Mouse (Mus musculus) adrenal gland, adult 8-10 months (tissue): ENCODE results near the gene Lypd6b. TPM values are rescaled to one million over a fixed set of nuclear protein-coding genes. Genes with fewer than 3 reads are reported as not detected.

Source experiments
- DNase-seq: peaks from one replicate; pipeline ENCODE4 v3.0.0; 2022
- total RNA-seq, 4 experiments: library from RNA; stranded (reverse); gene quantifications; 2 replicates each; pipeline ENCODE4 v1.2.4; 2022

Gene Lypd6b
- total RNA-seq, result under 1 TPM in 3 of 4 experiments, not detected in 1; 0.24 to 0.52 (median 0.24) TPM

DNA sequence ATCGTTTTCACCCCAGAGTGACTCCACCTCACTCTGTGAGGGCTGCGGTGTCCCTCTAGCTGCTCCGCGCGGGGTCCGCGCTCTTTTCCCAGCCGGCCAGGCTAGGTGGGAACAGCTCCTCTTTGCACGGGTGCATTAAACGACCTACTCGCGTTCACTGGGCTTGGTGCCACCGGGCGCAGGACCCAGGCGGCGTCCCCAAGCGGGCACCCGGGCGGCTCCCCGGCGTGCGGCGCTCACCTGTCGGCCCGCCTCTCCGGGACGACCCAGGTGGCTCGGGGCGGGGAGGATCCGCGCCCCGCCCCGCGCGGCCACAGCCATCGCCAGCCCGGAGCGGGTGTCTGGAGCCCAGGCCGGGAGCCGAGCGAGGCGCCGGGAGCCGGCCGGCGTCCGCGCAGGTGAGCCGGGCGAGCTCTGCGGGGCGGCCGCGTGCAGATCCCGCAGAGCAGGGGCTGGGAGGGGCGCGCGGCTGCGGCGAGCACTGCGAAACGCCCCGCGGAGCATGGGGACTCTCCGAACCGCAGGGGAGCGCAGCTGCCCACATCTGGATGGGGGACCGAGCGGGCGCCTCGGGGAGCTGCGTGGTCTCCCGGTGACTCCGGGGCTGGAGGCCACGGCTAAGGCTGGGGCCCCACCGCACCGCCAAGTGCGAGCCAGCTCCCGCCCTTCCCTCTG lies at the start of gene Lypd6b:
Lypd6b (plus strand) TSS at position 313 of the 675 bp plus-strand sequence.
- no peak for DNase-seq

DNA sequence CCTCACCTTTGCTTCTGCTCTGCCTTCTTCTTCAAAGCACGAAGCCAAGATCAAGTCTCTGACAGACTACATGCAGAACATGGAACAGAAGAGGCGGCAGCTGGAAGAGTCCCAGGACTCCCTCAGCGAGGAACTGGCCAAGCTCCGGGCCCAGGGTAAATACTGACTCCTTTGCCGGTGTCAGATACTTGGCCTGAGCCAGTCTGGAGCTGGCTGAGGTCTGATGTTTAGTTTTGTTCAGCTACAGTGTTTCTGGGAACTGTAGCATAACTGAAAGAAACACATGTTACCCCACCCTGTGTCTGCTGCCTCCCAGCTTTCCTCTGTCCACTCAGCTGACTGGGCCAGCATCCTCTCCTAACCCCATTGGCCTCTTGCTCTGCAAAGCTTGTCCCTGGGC lies 48.4 kb upstream of the Lypd6b start:
- DNase-seq, result no peak

DNA sequence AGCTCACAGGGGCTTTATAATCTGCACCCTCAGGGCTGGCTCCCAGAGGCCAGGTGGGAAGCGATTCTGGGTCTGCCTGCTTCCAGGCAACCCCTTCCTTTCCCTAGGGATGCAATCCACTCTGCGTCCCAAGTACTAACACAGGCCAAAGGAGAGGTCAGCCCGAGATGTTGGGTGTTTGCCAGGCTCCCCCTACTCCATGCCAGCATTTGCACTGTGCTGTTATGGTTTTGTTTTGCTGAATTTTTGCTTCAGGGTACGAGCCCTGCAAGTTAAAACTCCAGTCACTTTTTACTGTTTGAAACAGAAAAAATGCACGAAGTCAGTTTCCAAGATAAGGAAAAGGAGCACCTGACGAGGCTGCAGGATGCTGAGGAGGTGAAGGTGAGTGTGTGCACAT lies 46.5 kb upstream of the Lypd6b start:
- no peak for DNase-seq

DNA sequence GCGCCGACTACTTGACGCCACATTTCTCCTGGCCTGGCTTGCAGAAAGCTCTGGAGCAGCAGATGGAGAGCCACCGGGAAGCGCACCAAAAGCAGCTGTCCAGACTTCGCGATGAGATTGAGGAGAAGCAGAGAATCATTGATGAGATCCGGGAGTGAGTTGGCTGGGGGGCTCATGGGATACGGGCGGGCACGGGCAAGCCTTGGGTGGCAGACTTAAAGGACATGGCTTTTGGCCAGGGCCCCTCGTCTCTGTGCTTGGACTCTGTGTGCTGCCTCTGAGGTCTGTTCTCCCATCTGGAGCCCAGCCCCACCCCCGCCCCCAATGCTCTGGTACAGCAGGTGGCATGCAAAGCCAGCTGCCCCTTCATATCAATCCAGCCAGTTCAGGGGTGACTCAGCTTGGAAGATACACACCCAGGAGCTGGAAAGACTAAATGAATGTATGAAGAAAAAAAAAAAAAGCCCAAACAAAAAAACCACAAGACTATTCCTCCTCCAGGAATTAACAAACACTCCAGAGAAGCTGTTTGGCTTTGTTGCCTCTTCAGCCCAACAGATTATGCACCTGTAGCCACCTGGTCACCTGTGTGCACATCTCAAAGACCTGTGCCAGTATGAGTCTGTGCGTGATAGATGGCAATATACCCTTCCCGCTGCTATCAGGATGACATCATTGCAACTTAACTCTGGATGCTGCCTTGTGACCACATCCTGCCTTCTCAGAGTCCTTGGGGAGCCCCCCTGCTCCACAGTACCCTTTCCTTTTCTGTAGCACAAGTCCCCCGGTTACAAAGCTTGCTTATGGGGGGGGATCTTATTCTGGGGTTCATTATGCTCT lies 45.4 kb upstream of the Lypd6b start:
- DNase-seq, result no peak

DNA sequence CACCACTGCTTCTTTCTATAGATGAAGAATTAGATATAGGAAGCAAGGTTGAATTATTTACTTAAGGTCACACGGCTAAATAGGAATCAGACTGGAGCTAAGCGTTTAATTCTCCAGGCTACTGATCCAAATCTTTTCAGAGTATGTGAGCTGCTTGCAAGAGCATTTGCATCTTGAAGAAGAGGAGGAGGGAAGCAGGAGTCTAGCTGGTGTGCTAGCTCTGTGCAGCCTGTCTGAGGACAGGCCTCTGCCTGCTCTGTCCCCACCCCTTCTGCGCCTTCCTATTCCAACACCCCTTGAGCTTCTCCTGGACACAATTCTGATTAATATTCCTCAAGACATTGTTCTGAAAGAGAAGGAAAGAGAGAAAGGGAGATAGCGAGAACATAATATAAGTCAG lies 44.6 kb upstream of the Lypd6b start:
- no peak for DNase-seq

DNA sequence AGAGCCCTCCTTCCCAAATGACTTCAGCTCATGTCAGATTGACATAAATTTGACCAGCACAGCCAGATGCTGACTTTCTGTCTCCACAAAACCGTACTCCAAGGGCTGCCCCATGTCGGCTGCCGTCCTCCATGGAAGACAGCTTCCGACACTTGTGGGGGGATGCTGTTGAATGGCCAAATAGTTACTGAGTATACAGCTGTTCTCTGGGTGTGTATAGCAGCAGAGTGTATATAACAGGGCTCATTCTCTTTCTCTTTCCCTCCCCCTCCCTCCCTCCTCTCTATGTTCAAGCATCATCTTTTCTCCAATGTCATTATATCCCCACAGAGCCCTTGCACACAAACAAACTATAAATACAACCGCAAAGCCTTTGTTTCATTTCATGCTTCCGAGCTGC lies 43.7 kb upstream of the Lypd6b start:
- no peak for DNase-seq

DNA sequence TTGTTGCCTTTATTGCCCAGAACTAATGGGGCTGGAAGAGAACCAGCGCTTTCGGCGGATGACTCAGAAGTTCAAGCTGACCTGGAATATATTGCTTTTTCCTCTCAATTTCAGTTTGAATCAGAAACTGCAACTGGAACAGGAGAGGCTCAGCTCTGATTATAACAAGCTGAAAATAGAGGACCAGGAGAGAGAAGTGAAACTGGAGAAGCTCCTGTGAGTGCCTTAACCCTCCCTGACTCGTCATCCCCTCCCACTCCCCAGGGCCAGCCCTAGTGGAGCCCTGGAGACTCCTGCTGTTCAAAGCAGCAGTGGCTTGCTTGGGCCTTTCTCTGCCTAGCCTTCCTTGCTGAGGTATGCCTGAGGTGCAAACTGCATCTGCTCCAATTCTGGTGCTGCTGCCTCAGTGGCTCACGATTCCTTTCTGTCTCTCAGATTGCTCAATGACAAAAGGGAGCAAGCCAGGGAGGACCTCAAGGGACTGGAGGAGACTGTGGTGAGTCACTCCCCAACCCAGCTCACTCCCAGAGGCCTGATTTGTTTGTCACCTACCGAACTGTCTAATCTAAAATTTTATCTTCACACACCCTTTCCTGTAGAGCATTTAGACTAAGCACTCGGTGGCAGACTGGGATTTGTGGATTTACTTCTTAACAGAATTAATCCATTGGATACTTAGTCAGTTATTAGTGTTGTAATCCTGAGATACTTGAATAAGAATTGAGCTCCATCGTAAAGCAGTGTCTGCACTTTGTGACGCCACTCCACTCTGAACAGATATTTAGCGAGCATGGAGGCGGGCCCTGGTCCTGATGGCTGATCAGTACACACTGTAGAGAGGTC lies 43.0 kb upstream of the Lypd6b start:
- DNase-seq, result no peak

DNA sequence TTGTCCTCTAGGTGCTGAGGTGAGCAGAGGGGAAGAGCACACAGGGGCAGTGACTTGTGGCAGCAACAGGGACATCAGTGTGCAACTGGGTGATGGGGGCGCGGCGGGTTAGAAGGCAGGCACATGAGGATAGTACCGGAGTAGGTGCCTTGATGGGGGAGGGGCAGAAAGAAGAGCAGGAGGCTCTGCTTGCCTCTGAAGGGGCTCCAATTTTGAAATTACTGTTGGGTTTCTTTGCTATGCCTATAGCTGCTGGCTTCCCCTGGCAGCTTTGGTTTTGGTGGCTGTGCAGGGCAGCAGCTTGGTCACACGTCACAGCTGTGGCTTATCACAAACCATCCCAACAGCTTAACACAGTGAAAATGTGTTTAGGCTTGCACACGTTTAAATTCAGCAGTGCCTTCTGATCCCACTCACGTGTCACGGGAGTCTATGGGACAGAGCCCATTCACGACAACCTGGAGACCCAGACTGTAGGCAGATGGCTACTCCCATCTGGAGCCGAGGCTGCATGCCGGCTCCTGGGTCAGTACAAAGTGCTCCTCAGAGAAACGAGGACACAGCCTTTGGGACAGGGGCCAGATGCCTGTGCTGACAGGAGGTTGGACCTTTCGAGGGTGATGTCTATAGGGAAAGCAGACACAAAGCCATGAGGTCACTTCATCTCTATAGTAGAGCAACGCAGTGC lies 42.2 kb upstream of the Lypd6b start:
- DNase-seq, result no peak

DNA sequence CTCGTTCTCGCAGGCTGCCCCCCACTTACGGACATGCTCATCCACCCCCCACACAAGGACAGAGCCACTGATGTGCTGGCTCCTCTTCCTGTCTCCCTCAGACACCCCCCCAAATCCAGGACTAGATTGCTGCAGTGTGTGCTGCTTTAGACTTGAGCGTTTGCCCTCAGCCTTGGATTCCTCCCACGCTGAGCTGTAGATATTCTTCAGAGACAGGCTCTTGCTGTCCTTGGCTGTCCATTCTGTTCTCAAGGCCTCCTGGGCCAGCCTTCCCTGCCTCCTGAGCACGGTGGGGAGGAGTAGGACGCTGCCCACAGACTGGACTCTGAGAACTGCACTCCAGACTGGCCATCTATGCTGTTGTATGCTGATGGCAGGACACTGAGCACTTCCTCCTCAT lies 40.5 kb upstream of the Lypd6b start:
- peak; percentile 74 for DNase-seq

DNA sequence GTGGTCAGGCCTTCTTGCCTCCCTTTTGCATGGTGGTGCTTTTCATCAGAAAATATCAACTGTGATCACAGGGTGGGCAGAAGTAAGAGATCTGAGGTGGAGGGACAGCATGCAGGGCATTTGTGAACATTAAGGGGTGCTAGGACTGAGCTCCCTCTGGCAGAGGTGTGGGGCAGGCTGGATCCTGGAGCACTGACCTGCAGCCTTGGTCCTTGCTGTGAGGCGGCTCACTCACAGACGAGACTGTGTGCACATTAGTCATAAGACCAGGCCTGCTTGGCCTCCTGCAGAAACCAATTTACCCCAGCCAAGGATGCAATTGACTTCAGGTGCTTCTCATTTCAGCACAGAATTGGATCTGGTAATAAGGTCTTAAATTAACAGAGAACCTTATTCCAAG lies 39.8 kb upstream of the Lypd6b start:
- no peak for DNase-seq

DNA sequence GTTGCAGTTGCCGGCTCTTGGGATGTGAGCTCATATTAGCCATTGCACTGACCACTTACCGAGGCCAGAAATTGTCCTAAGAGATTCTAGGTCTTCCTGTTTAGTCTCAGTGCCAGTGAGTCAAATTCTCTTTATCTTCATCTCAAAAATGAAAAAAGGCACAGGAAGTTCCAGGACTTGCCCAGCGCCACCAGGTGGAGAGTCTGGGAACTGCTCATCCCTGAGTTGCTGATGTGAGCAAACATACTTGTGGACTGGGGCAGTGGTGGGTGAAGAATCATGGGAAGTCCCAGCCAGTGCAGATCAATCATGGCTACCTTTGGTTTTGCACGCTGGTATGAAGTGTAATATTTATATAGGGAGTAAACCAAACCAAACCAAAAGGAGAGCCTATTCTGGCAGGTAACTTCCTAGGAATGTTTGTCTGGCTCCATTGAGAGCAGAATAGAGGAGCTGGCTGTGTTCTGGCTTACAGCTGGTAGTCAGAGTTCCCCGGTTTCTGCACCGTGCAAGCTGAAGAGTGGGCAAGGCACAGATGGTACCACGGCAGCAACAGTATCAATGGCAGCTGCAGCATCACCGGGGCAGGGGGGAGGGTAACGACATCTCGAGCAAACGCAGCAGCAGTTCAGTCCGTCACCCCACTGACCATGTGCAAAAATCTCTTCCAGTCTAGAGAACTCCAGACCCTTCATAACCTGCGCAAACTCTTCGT lies 38.7 kb upstream of the Lypd6b start:
- no peak for DNase-seq

DNA sequence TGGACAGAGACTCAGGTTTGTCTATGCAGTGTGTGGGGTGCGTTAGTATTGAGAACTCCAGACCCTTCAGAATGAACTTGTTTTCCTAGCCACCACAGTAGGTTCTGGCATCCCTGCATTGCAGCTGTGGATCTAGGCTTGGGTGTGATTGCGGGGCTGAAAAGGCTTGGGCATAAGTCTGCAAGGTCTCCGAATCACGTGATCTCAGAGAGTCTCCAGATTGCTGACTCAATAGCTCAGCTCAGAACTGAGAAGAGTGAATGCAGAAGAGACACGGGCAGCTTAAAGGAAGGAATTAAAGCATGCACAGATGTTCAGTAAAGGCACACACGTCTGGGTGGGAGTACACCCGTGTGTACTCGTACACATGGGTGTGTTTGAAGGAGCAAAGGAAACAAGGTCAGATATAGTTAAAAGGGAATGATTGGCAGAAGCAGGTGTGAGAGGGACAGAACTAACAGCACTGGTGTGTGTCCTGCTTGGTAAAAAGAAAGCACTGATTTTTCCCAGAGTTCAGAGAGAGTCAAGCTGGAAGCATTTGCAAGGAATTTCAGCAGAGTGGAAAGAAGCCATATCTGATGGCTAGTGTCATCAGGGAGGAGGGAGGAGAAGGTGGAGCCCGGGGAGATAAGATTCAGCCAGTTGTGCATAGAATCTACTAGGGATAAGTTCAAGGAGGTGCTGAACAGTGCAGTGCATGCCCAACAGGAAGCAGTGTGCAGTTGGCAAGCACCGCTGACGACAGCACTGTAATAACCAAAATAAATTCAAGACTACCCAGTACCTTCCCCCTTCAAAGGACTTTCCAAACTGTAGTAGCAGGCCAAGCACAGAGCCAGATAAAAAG lies 37.5 kb upstream of the Lypd6b start:
- no peak for DNase-seq

DNA sequence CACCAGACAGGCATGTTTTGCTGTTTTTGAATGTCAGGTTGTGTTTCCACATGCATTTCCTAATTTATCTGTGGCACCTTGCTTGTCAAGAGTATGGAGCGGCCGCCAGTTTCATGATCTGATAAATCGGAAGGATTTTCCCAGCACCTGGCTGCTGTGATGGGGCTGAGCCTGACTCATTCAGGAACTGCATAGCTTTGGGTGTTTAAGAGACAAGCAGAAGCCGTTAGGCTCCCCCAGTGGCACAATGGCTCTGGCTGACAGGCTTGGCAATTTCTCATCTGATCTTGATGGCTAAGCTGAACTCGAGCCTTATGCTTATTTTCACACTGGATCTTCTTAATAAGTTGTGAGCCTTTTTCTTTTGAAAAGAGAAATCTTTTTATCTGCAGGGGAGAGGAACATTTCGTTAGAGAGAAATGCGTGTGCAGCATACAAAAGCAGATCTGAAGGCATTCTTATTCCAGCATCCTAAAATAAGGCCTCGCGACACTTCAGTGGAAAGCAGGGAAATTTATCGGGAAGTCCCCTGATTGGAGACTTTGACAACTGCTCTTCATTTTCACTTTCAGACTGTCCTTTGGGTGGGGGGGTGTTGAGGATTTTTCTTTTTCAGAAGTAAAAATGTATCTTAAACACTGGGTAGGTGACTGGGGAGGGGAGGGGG lies 35.8 kb upstream of the Lypd6b start:
- no peak for DNase-seq

DNA sequence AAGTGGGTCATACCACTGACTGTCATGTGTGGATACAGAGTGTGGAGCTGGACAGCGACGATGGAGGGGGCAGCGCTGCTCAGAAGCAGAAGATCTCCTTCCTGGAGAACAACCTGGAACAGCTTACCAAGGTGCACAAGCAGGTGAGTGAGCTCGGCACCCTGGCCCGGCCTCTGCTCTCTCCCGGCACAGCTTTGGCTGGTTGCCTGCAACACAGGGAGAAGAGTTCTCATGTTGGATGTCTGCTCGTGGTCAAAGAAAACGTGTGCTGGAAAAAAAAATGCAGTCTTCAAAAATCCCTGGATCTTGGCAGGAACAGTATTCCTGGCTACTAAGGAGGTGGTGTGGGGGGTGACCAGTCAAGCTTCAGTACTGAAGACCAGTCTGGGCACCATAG lies 35.3 kb upstream of the Lypd6b start:
- DNase-seq, result no peak

DNA sequence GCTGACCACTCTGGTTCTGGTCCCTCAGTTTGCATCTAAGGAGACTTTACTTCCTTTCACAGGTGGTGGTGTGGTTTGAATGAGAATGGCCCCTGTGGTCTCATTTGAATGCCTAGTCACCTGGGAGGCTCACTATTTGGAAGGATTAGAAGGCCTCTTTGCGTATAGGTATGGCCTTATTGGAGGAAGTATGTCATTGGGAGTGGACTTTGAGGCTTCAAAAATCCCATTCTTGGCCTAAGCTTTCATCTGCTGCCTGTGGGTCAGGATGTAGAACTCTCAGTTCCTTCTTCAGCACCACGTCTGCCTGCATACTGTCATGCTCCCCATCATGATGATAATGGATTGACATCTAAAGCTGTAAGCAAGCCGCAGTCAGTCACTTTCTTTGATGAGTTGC lies 34.4 kb upstream of the Lypd6b start:
- DNase-seq, result no peak

DNA sequence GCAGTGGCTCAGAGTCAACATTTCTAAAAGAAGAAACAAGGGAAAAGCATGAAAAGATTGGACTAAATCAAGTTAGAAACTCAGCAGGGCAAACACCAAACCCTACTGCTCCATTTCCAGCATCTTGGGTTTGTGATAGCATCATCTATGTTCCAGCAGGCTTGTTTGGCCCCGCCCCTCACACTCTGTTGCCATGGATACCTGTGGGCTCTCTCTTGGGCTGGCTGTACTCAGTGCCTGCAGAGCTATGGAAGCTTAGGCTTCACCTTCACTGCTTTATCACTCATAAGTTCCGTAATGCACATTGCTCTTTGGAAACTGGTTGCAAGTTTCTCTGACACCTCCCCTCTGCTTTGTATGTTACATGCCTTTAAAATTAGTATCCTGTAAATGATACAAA lies 32.4 kb upstream of the Lypd6b start:
- no peak for DNase-seq

DNA sequence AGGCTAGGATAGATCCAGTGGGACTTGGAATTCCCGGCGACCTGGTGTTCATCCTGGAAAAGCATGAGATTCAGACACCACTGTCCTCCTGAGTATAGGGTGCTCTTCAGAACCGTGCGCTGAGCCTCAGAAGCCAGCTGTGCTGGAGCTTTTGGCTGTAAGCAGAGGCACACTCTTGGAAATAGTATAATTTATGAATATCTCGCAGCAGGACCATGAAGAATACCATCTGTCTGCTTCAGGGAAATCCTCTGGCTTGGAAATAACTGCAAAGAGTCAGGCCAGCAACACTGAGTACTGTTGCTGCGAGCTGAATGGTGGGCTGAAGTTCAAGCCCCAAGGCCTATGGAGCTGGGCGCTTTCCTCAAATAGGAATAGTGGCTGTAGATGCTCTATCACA lies 29.9 kb upstream of the Lypd6b start:
- no peak for DNase-seq

DNA sequence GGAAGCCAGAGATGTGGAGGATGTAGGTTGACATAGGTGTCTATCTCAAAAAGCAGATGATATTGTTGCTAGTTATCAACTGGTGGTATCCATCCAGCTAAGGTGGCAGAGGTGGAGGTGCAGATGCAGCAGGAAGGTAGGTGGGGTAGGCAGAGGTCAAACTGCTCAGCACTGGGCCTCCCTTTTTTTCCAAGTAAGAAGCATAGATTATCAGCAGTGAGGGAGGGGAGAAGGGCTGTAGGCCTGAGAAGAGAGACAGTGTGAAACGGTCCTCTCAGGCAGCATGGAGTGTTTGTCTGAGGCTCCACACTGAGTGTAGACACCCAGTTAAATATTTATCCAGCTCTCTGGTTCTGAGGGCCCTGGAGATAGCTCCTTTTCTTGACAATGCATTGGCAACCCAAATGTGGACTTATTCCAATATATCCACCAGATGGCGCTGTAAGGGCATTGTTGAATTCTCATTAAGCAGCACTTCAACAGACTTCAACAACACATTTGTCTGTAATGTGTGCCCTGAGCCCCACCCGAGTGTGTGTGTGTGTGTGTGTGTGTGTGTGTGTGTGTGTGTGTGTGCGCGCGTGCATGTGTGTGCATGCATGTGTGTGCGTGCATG lies 23.0 kb upstream of the Lypd6b start:
- no peak for DNase-seq

DNA sequence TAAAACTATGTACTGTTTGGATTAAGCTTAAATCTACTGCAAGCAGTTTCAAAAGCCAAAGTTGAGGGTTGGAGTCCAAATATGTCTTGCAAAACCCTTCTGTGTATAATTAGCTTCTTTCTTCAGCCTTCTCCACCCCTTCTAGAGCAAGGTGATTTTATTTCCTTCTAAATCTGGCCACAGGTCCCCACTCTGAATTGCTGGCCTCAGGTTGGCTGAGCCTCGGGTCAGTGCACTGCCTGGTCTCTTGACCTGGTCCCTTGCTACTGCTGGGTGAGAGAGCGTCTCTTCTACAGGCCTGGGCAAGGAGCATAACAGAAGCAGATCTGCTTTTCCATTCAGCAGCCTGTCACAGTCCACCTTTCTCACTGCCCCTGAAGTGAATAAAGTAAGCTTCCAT lies 18.6 kb upstream of the Lypd6b start:
- DNase-seq, result no peak

DNA sequence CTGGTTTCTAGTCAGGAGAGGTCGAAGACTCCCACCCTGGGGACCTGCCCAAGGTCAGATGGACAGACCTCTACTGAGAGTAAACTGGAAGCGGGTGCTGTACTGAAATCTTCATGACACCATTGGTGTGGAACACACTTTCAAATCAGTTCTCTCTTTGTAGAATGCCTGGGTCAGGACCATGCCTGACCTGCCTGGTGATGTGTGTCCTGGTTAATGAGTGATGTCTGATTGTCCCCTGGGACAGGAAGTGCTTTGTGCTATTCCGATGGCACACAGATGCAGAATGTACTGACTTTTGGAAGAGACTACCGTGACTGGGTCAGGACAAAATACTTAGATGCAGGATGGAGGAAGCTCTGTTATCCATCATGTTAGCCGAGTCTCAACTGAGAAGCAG lies 17.0 kb upstream of the Lypd6b start:
- DNase-seq, result no peak
